Mouse (Mus musculus) brain, embryonic 14.5 days (tissue): ENCODE measurements around the gene Gm20431.

Experiments
- CTCF ChIP-seq: fragments of 200-500 bp; IDR thresholded peaks from 2 replicates; pipeline ENCODE4 v1.5.1; 2012; ENCODE audit warnings: inconsistent platforms, mild to moderate bottlenecking, moderate library complexity, borderline replicate concordance; ENCODE audit not compliant: insufficient read depth, insufficient read length; ENCODE audit errors: extremely low read depth
- POLR2A ChIP-seq: fragments of 200-500 bp; IDR thresholded peaks from 2 replicates; pipeline ENCODE4 v1.6.1; 2012; ENCODE audit warnings: mild to moderate bottlenecking, inconsistent platforms, borderline replicate concordance; ENCODE audit not compliant: poor library complexity, insufficient read depth, insufficient read length, severe bottlenecking; ENCODE audit errors: extremely low read depth

- no peak for TF ChIP-seq CTCF
- no peak for TF ChIP-seq POLR2A
Measured at GRCm38 (mm10) chr2:167688126-167688497, 26.8 kb upstream of the Gm20431 start.
